Mouse (Mus musculus) urinary bladder, postnatal 14 days (tissue): ENCODE results near the gene Ttyh2.

Experiments
- DNase-seq: peaks from one replicate; pipeline ENCODE4 v3.0.0; 2021; ENCODE audit warnings: low spot score

The Ttyh2 gene

GRCm38 (mm10) chr11:114675341-114675825, at the start of gene Ttyh2:
Ttyh2 (plus strand) TSS chr11:114675431.
- DNase-seq = peak; percentile 85

GRCm38 (mm10) chr11:114626071-114626690, 49.0 kb upstream of the Ttyh2 start:
- DNase-seq = no peak

GRCm38 (mm10) chr11:114627036-114627435, 48.2 kb upstream of the Ttyh2 start:
- no peak for DNase-seq

- no peak for DNase-seq
Measured at GRCm38 (mm10) chr11:114628032-114628431, 47.2 kb upstream of the Ttyh2 start.

GRCm38 (mm10) chr11:114630044-114630443, 45.2 kb upstream of the Ttyh2 start:
- DNase-seq = no peak

- no peak for DNase-seq
Measured at GRCm38 (mm10) chr11:114632266-114632665, 43.0 kb upstream of the Ttyh2 start.

- peak; percentile 78 for DNase-seq
Measured at GRCm38 (mm10) chr11:114636292-114636691, 38.9 kb upstream of the Ttyh2 start.

- DNase-seq = no peak
Measured at GRCm38 (mm10) chr11:114636727-114637505, 38.3 kb upstream of the Ttyh2 start.

- no peak for DNase-seq
Measured at GRCm38 (mm10) chr11:114638647-114639290, 36.5 kb upstream of the Ttyh2 start.

GRCm38 (mm10) chr11:114639681-114640103, 35.5 kb upstream of the Ttyh2 start:
- no peak for DNase-seq

- DNase-seq = no peak
Measured at GRCm38 (mm10) chr11:114640658-114641057, 34.6 kb upstream of the Ttyh2 start.

GRCm38 (mm10) chr11:114641136-114641535, 34.1 kb upstream of the Ttyh2 start:
- no peak for DNase-seq

GRCm38 (mm10) chr11:114642184-114642583, 33.0 kb upstream of the Ttyh2 start:
- no peak for DNase-seq

GRCm38 (mm10) chr11:114642926-114643325, 32.3 kb upstream of the Ttyh2 start:
- no peak for DNase-seq

- no peak for DNase-seq
Measured at GRCm38 (mm10) chr11:114644122-114644521, 31.1 kb upstream of the Ttyh2 start.

GRCm38 (mm10) chr11:114649510-114649909, 25.7 kb upstream of the Ttyh2 start:
- no peak for DNase-seq

- DNase-seq = no peak
Measured at GRCm38 (mm10) chr11:114652531-114652930, 22.7 kb upstream of the Ttyh2 start.

- no peak for DNase-seq
Measured at GRCm38 (mm10) chr11:114653664-114654063, 21.6 kb upstream of the Ttyh2 start.

GRCm38 (mm10) chr11:114654552-114654951, 20.7 kb upstream of the Ttyh2 start:
- DNase-seq = peak; percentile 41

- no peak for DNase-seq
Measured at GRCm38 (mm10) chr11:114655350-114656008, 19.8 kb upstream of the Ttyh2 start.

GRCm38 (mm10) chr11:114656994-114657644, 18.1 kb upstream of the Ttyh2 start:
- DNase-seq = no peak

GRCm38 (mm10) chr11:114657737-114658136, 17.5 kb upstream of the Ttyh2 start:
- DNase-seq = peak; percentile 60
